Mouse (Mus musculus) adrenal gland, adult (tissue): ENCODE measurements at regions not wholly inside any gene's neighbourhood (a gene's known extent, or its start where the extent isn't known, plus 50 kb on each side); places are given as distances from the start of the nearest gene placed in this dataset.

Experiments
- DNase-seq, 2 experiments: peaks; one replicate each; pipeline ENCODE4 v3.0.0; 2022 to 2023; ENCODE audit warnings: low spot score in 1 of 2; ENCODE audit not compliant: inconsistent age in 2 of 2

- no peak for DNase-seq
Observed at GRCm38 (mm10) chr2:173993431-173993955, 82.6 kb upstream of the Stx16 start.

GRCm38 (mm10) chr2:173994301-173995073 is 81.6 kb upstream of the Stx16 start:
- no peak for DNase-seq

- DNase-seq = no peak
Observed at GRCm38 (mm10) chr2:174004666-174005065, 71.4 kb upstream of the Stx16 start.

GRCm38 (mm10) chr2:174007976-174008349 is 68.1 kb upstream of the Stx16 start:
- no peak for DNase-seq

DNA sequence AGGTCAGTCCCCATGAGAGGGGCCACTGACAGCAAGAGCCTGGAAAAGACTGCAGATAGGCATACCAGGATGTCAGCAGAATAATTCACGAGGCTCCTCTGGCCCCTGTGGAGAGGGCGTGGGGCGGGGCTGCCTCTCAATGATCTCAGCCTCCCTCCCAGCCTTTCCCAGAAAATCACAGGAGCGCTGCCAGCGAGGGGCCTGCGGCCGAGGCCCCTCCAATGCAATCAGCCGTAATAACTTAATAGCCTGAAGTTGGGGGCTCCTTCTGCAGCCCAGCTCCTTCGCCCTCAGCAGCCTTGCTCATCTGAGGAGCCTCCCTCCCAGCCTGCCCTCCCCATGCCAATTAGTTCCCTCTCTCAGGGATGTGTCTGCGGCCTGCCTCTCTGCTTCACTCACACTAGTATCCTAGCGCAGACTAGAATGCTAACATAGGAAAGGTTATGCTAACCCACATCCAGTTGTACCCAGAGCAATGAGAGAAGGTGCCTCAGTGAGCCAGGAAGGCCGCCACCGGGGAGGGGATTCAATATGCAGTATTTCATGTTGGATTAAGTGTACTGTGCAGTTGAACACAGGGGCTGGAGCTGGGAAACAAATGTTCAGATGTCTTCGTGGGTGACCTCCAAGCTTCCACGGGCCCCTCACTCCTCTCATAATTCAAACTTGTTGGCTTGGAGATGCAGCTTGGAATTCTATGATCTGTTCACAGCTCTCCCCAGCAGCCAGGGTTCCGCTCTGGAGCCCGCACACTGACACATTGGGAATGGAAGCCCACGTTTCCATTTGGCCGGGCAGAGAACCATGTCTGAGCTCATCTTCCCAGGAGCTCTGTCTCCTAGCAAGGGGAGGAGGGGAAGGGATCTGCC is 67.5 kb upstream of the Stx16 start:
- no peak for DNase-seq

- no peak for DNase-seq
Observed at GRCm38 (mm10) chr2:174010038-174010437, 66.1 kb upstream of the Stx16 start.

DNA sequence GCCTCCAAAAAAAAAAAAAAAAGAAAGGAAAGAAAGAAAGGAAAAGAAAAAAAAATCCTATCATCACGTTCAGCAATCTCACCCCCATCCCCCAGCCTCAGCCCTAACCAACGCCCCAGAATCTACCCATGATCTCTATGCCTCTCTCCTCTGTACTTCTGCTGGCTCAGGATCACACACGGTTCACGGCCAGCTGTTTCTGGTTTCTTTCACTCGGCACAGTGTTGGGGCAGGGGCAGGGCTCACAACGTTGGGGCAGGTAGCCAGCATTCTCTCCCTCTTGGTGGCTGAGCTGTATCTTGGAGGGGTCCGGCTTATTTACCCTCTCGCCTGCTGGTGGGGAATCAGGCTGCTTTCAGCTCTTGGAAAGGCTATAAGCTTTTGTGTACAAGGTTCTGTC is 64.7 kb upstream of the Stx16 start:
- no peak for DNase-seq

- DNase-seq = no peak
Observed at GRCm38 (mm10) chr2:174014361-174014760, 61.7 kb upstream of the Stx16 start.

DNA sequence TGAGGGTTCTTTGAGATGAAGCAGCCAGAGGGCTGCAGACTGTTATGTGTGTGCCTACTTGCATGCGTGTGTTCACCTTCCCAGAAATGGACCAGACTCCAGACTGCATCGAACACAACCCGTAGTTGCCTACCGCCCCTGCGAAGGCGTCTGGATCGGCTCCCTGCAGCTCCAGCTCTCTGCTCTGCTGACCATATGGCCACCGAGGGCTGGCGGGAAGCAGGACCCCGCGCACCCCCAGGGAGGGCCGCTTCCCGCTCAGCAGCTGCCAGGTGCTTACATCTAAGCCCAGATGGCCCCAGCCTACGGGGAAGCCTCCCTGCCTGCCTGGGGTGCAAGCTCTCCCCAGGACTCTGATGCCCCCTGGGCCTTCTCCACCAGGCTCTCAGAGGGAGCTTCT is 60.8 kb upstream of the Stx16 start:
- no peak for DNase-seq

GRCm38 (mm10) chr2:174016068-174016467 is 60.0 kb upstream of the Stx16 start:
- DNase-seq = no peak

- DNase-seq = no peak
Observed at GRCm38 (mm10) chr2:174017042-174017441, 59.1 kb upstream of the Stx16 start.

GRCm38 (mm10) chr2:174017596-174017995 is 58.5 kb upstream of the Stx16 start:
- DNase-seq = no peak

DNA sequence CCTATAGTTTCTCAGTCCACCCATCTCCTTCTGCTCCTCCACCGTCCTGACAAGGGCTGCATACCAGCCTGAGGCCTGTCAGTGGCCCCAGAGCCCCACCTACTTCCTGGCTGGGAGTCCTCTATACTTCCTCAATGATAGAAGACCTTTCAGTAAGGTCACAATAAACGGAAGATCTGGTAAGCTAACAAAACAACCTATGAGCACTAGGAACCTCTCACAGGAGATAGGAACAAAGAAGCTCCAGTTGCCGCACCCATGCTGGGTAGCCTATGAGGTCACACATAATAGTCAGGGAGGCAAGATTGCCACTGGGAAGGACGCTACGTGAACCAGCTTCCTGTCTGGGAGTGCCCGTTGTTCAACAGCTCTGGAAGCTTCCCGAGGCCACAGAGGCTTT is 58.1 kb upstream of the Stx16 start:
- DNase-seq = peak in 1 of 2 experiments; percentile 35

DNA sequence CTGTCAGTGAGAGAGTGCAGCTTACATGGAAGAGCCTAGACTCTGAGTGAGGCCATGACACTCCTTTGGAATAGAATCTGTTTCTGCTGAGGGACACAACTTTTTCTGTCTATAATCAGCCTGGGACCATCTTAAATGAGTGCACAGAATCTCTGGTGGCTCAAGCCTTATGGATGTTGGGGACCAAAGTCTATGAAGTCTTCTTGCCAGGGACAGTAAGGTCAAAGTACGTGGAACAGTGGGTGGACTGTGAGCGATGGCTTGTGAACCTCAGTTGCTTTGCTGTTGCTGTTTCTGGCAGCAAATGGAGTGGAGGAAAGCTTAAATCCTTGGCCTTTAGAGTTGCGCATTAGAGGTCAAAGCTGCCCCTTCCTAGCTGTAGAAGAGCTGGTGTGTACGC is 57.1 kb upstream of the Stx16 start:
- no peak for DNase-seq

DNA sequence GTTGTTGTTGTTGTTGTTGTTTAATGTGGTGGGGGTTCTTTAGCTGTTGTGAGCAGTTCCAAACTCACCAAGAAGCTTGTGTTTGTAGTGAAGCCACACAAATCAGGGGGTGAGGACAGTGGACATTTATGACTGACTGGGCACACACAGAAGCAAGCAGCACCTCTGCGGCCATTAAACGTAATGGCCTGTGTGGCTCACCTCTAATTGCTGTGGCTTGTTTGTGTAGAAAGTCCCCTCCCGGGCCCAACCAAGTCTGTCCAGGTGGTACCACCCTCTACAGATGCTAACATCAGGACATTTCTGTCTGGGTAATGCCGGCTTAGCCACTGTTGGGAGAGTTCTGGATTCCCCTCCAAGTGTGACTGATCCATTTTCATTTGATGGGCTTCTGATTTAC is 56.1 kb upstream of the Stx16 start:
- DNase-seq = no peak

DNA sequence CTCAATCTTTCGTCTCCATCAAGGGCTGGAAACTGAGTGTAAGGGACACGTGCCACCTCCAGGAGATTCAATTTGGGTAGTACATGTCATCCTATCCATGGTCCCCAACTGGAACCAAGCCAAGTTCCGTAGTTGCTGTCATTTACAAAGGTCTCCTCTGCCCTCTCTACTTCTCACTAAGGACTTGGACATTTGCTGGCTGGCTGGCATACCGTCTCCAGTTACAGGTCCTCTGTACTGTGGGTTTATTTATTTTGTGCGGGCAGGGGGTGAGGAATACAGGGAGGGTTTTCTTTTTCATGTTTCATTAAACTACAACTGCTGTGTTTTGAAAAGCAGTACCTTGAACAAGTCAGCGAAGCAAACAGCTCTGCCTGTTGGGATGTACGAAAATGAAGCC is 55.7 kb upstream of the Stx16 start:
- DNase-seq = no peak

- DNase-seq = no peak
Observed at GRCm38 (mm10) chr2:174021538-174021937, 54.6 kb upstream of the Stx16 start.

DNA sequence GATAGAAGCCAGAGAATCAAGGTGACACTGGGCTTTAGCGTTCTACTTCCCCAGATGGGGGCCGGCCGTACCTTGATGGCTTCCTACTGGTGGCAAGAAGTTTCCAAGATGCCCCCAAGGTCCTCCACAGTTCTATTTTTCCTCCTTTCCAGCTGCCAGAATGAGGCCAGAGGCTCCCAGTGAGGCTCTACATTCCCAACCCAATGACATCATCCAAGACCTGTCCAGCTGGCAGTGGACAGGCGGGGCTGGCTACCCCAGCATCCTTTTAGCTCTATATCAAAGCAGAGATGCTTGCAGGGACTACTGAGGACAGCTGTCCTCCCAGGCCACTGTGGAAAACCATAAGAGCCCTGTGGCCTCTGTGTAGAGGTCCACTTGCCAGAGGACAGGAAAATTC is 53.8 kb upstream of the Stx16 start:
- DNase-seq = no peak

DNA sequence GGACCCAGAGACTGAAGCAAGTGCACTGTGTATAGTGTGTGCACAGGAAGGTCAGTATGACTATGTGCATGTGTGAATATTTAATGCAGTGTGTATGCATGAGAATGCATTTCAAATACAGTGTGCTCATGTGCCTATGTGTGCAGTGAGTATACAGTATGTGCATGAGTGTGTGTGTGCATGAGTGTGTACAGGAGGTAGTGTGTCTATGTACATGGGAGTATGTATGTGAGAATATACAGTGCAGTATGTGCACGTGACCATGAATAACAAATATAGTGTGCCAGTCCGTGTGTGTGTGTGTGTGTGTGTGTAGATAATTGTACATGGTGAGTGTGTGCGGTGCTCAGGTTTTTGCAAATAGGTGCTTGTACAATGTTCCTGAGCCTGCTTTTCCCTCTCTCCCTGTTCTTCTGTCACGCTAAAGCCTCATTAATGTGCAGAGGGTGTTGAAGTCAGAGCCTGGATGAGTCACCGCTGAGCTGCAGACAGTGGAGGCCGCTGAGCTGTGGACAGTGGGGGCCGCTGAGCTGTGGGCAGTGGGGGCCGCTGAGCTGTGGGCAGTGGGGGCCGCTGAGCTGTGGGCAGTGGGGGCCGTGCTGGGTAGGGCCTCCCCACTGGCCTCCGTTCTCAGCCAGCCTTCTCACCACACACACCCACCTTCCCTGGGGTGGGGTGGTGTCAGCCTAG is 50.8 kb upstream of the Stx16 start:
- DNase-seq = peak; percentile 43 to 65
